Mouse (Mus musculus): ENCODE measurements around the gene Gabra1.
A peak's percentile ranks its signal among the peaks of the same experiment; 100 is the strongest.

Gene Gabra1

GRCm38 (mm10) chr11:42182825-42183152 lies at the start of gene Gabra1:
TSS of gene Gabra1 (minus strand) at chr11:42182930.
- DNase-seq (ENCODE audit: low read depth, low spot score), result peak; percentile 4

DNA sequence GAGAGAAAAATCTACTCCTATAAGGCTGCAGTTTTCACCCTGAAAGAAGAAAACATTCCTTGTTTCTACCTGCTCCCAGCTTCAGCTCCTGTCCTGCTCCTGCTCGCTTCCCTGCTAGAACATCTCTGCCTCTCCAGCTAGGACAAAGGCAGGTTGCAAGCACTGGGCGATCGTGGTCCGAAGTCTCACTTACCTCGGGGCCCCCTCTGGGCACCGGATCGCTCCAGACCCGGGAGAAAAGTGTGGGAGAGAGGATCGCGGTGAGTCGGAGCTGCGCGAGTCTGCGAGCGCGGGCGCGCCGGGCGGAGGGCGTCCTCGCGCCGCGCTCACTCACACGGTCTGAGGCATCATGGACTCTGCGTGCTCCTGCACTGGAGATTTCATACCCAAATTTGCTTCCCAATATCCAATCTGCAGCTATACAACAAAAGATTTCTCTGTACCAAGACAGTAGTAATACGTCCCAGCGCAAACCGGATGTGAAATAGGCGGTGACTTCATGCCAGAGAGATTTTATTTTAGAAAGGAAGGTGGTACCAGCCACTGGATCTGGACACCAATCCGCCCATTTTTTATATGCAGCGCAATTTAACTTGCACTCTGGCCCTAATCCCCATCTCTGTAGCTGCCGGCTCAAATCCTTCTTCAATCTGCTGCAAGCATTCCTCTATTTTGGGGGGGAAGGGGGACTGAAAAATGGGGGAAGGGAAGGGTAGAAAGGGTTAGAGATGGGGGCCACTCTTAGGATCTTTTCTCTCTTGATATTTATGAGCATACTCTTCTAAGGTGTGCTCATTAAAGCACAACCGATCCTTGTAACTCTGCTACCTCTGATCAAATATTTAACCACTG lies 531 bp downstream of the Gabra1 start:
- peak; percentile 23 for DNase-seq (ENCODE audit: low read depth, low spot score)

GRCm38 (mm10) chr11:42181426-42181825 lies 1.3 kb downstream of the Gabra1 start:
- DNase-seq (ENCODE audit: low read depth, low spot score), result no peak

DNA sequence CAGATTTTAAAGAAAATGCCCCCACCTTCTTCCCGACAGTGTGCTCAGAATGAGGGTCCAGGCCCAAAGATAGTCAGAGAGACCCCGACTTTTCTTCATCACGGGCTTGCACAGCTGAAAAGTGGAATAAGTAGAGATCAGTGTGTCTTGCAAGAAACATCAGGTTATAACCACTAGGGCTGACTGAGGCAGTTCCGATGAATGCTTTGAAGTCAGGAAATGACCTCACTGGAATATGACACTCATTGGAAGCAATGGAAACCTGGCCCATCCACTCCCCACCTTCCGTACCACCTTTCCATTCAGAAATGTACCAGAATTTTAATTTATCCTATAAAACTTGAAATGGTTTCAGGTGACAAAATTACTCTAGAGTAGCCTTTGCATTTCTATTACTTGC lies 3.2 kb downstream of the Gabra1 start:
- DNase-seq (ENCODE audit: low read depth, low spot score), result no peak

DNA sequence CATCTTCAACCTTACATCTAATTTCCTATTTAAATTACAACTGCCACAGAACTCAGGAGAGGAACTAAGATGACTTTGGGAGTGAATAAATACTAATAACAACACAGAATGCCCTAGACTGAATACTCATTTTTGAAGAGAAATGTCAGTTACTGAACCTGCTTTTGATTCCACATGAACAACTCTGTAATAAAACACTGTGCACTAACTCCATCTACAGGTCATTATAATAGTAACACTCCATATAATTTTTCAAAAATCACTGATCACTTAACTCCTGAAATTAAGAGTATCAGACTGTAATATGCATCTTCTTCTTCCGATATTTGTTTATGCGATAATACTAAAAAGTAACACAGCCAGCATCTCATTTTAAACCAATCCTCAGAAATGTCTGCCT lies 4.4 kb downstream of the Gabra1 start:
- DNase-seq (ENCODE audit: low read depth, low spot score), result no peak

DNA sequence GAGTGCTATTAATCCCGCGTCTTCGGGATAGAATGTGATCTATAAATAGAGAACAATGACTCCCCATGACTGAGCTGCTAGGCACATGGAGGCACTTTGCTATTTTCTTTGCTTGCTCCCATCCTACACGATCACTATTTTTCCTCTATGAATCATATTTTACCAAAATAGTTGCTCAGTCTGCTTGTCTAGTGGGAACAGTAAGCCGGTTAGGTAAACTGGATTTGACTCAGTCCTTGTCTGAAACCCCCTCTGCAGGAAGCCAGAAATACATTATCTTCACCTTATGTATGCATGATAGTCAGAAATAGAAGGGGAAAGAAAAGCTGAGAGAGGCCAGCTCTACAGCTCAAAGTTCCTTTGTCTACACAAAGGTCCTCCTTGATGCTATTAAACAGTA lies 31.3 kb downstream of the Gabra1 start:
- no peak for DNase-seq (ENCODE audit: low read depth, low spot score)

GRCm38 (mm10) chr11:42116931-42117330 lies 65.8 kb downstream of the Gabra1 start:
- DNase-seq (ENCODE audit: low read depth, low spot score), result no peak

DNA sequence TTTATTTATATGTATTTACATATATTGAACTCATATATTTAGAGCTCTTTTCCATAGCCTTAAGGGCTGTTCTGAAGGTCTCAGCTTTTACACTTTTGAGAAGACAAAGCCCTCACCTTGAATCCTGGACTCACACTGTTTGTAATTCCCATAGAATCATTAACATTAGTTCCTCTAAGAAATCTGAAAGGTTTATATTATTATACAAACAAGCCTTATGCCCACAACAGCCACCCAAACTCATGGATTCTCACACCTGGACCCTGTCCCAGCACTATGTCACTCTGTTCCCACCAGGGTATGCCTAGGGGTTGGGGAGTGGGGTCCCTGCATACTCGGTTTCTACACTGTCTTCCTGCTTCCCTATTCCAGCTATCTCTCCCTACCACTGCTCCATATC lies 72.7 kb downstream of the Gabra1 start:
- no peak for DNase-seq (ENCODE audit: low read depth, low spot score)

DNA sequence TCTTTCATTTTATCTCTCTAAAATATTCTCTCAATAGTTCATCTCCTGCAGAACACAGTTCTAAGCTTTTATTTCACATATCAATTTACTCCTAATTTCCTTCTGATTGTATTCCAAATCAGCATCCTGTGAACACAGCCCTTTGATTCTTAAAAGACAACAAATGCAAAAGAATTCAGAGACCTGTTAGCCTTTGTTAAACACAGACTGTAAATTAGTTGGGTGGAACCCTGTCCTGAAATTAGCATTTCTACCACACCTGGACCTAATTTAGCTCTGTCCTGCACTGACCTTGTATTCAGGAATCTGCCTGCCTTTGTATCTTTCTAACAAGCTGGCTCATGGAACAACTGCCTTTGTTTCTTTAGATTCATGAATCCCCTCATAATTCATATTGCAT lies 73.1 kb downstream of the Gabra1 start:
- DNase-seq (ENCODE audit: low read depth, low spot score), result no peak

DNA sequence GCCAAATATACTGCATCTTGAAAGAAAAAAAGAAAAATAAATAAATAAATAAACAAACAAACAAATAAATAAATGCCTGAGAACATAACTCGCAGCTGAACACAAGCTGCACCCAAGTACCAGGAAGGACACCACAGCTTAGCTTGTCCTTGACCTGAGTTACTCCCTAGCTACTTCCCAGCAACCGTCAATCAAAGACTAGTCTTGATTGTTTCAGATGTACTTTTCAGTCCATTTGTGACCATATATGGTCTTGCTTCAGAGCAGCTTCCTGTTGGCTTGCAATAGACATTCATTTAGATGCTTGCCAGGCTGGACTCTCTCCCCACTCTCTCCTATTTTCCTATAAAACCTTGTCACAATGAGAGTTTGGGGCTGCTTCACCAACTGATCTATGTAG lies 87.2 kb downstream of the Gabra1 start:
- no peak for DNase-seq (ENCODE audit: low read depth, low spot score)
